Mouse (Mus musculus): ENCODE data around the gene Cbln3. TPM values are rescaled to one million over a fixed set of nuclear protein-coding genes. Genes with fewer than 3 reads are reported as not detected.

Gene Cbln3
- polyA plus RNA-seq, 1 experiment = 0.09 TPM

- no peak for TF ChIP-seq GATA1 (IDR thresholded peaks at IDR 0.05; ENCODE audit: low read length)
Measured at GRCm38 (mm10) chr14:55838740-55839139, 45.5 kb downstream of the Cbln3 start.

- no peak for TF ChIP-seq GATA1 (IDR thresholded peaks at IDR 0.05; ENCODE audit: low read length)
Measured at GRCm38 (mm10) chr14:55838312-55838711, 45.9 kb downstream of the Cbln3 start.

- TF ChIP-seq GATA1 (IDR thresholded peaks at IDR 0.05; ENCODE audit: low read length) = no peak
Measured at GRCm38 (mm10) chr14:55834808-55835533, 49.2 kb downstream of the Cbln3 start.

- TF ChIP-seq GATA1 (IDR thresholded peaks at IDR 0.05; ENCODE audit: low read length) = no peak
Measured at GRCm38 (mm10) chr14:55833126-55833525, 51.1 kb downstream of the Cbln3 start.

GRCm38 (mm10) chr14:55830331-55830730, 53.9 kb downstream of the Cbln3 start:
- TF ChIP-seq GATA1 (IDR thresholded peaks at IDR 0.05; ENCODE audit: low read length) = no peak

GRCm38 (mm10) chr14:55829854-55830253, 54.3 kb downstream of the Cbln3 start:
- no peak for TF ChIP-seq GATA1 (IDR thresholded peaks at IDR 0.05; ENCODE audit: low read length)

Other genes with a start within 250 kb of the Cbln3 start
- gene Ipo4, start 248.4 kb downstream of the Cbln3 start, polyA plus RNA-seq (2012) = 50.5 and 123 TPM in 2 replicates
- gene Gm49378, start 246.5 kb downstream of the Cbln3 start, polyA plus RNA-seq (2012) = 3.7 TPM in 1 of 2 replicates, not detected in the other
- 14.7 and 17.9 TPM in 2 replicates for gene Tm9sf1, start 240.6 kb downstream of the Cbln3 start, polyA plus RNA-seq (2012)
- 0.24 TPM in 2 replicates for gene Tssk4, start 234.2 kb downstream of the Cbln3 start, polyA plus RNA-seq (2012)
- gene Mdp1, start 223.9 kb downstream of the Cbln3 start, polyA plus RNA-seq (2012) = 13.0 and 22.6 TPM in 2 replicates
- gene Gmpr2, start 212.5 kb downstream of the Cbln3 start, polyA plus RNA-seq (2012) = 24.5 and 33.3 TPM in 2 replicates
- gene Nedd8, start 212.3 kb downstream of the Cbln3 start, polyA plus RNA-seq (2012) = 115 and 142 TPM in 2 replicates
- 44.5 and 52.2 TPM in 2 replicates for gene Tinf2, start 202.6 kb downstream of the Cbln3 start, polyA plus RNA-seq (2012)
- 7.5 and 9.0 TPM in 2 replicates for gene Tgm1, start 170.5 kb downstream of the Cbln3 start, polyA plus RNA-seq (2012)
- 19.2 and 26.8 TPM in 2 replicates for gene Rabggta, start 162.1 kb downstream of the Cbln3 start, polyA plus RNA-seq (2012)
- gene Dhrs1, start 138.7 kb downstream of the Cbln3 start, polyA plus RNA-seq (2012) = 2.0 and 3.8 TPM in 2 replicates
- gene Nop9, start 138.7 kb downstream of the Cbln3 start, polyA plus RNA-seq (2012) = 49.1 and 80.2 TPM in 2 replicates
- gene Cideb, start 125.9 kb downstream of the Cbln3 start, polyA plus RNA-seq (2012) = not detected in 2 replicates
- not detected in 2 replicates for gene Ltb4r2, start 123.0 kb downstream of the Cbln3 start, polyA plus RNA-seq (2012)
- 0.21 TPM in 1 of 2 replicates, not detected in the other for gene Ltb4r1, start 118.4 kb downstream of the Cbln3 start, polyA plus RNA-seq (2012)
- 0.01 and 0.06 TPM in 2 replicates for gene Adcy4, start 100.3 kb downstream of the Cbln3 start, polyA plus RNA-seq (2012)
- 0.28 and 0.29 TPM in 2 replicates for gene Ripk3, start 95.5 kb downstream of the Cbln3 start, polyA plus RNA-seq (2012)
- 0.04 TPM in 1 of 2 replicates, not detected in the other for gene Nfatc4, start 61.2 kb downstream of the Cbln3 start, polyA plus RNA-seq (2012)
- 0.05 and 0.06 TPM in 2 replicates for gene Nynrin, start 30.4 kb downstream of the Cbln3 start, polyA plus RNA-seq (2012)
- 15.0 and 15.8 TPM in 2 replicates for gene Khnyn, start 555 bp upstream of the Cbln3 start, polyA plus RNA-seq (2012)
- not detected in 2 replicates for gene Sdr39u1, start 15.9 kb upstream of the Cbln3 start, polyA plus RNA-seq (2012)
- not detected in 2 replicates for gene Cma1, start 60.3 kb upstream of the Cbln3 start, polyA plus RNA-seq (2012)
- gene Cma2, start 66.6 kb upstream of the Cbln3 start, polyA plus RNA-seq (2012) = not detected in 2 replicates
- gene Mcpt1, start 133.6 kb upstream of the Cbln3 start, polyA plus RNA-seq (2012) = 0.05 and 0.10 TPM in 2 replicates
- not detected in 2 replicates for gene Mcpt9, start 146.1 kb upstream of the Cbln3 start, polyA plus RNA-seq (2012)
- 0.08 TPM in 2 replicates for gene Mcpt2, start 157.6 kb upstream of the Cbln3 start, polyA plus RNA-seq (2012)
- gene Mcpt4, start 177.9 kb upstream of the Cbln3 start, polyA plus RNA-seq (2012) = not detected in 2 replicates
- gene Mcpt8, start 200.9 kb upstream of the Cbln3 start, polyA plus RNA-seq (2012) = not detected in 2 replicates
- gene Ctsg, start 218.2 kb upstream of the Cbln3 start, polyA plus RNA-seq (2012) = not detected in 2 replicates
- gene Gzme, start 236.2 kb upstream of the Cbln3 start, polyA plus RNA-seq (2012) = not detected in 2 replicates
- not detected in 2 replicates for gene Gzmd, start 248.2 kb upstream of the Cbln3 start, polyA plus RNA-seq (2012)